Mouse (Mus musculus) bone marrow, adult 2 months (tissue): ENCODE results near the gene Polr2e.

Experiments
- CTCF ChIP-seq: fragments of 200-500 bp; IDR thresholded peaks from 2 replicates; pipeline ENCODE4 v1.5.1; 2011; ENCODE audit warnings: low read length, control low read depth; ENCODE audit not compliant: control insufficient read depth, insufficient read depth
- POLR2A ChIP-seq: fragments of 200-500 bp; IDR thresholded peaks from 2 replicates; pipeline ENCODE4 v1.6.1; 2011; ENCODE audit warnings: low read depth, mild to moderate bottlenecking, control low read depth, low read length, borderline replicate concordance; ENCODE audit not compliant: control insufficient read depth

DNA sequence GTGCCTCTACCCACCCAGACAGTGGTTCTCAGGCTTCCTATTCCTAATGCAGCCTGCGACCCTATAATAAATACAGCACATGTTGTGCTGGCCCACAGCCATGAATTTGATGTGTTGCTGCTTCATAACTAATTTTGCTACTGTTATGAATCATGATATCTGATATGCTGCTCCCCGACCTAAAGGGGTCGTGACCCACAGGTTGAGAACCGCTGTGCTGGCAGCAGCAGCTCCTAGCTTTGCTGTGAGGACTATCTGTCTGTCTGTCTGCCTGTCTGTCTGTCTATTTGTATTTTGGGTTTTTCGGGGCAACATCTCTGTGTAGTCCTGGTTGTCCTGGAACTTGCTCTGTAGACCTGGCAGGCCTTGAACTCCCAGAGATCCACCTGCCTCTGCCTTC is 15.8 kb downstream of the Polr2e start:
- TF ChIP-seq CTCF = no peak
- no peak for TF ChIP-seq POLR2A
